Mouse (Mus musculus) right cerebral cortex, postnatal 36 days (tissue): ENCODE results near the gene Ptx3.
A peak's percentile ranks its signal among the peaks of the same experiment; 100 is the strongest.
"Not testable (repeated sequence)": the region's sequence is repeated elsewhere in the genome, so short reads cannot be mapped to it uniquely, and the experiment has no call there.

Experiments
- DNase-seq, 2 experiments: peaks; one replicate each; pipeline ENCODE4 v3.0.0; 2022; ENCODE audit warnings: low spot score in 2 of 2, mixed read lengths in 1 of 2

Ptx3 gene

DNA sequence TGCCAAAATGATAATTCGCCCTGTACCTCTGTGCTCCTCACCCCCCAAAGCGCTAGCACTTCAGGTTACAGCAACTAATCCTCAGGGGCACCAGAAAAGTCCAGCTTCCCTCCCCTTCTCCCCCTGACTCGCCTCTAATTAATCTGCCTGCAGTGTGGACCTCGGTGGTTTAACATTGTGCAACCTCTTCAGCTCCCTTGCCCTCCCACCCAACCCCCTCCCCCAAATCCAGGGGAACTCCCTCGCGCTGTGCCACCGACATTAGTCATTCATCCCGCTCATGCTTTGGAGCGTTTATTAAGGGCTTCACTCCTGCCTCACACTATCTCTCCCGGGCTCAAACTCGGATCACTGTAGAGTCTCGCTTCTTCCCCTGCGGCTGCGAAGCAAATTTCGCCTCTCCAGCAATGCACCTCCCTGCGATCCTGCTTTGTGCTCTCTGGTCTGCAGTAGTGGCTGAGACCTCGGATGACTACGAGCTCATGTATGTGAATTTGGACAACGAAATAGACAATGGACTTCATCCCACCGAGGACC is at the start of gene Ptx3:
TSS of gene Ptx3 (plus strand) at position 256 of the 537 bp plus-strand sequence.
- DNase-seq: no peak

DNA sequence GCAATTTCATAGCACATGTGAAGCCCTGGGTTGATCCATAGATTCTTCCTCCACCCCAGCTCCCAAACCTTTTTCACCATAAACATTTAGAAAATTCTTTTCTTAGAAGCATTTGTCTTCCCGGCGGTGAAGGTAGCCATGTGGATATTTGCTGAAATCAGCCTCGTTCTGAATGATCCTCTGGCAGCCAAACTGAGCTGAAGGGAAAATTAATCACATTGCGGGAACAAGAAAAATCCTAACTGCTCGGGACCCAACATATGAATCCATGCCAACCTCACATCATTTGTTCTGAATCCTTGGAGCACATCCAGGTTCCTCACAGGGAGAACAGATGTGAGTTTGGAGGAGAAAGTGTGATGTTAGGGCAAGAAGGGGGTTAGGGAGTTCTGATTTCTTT is 46.8 kb upstream of the Ptx3 start:
- no peak for DNase-seq

DNA sequence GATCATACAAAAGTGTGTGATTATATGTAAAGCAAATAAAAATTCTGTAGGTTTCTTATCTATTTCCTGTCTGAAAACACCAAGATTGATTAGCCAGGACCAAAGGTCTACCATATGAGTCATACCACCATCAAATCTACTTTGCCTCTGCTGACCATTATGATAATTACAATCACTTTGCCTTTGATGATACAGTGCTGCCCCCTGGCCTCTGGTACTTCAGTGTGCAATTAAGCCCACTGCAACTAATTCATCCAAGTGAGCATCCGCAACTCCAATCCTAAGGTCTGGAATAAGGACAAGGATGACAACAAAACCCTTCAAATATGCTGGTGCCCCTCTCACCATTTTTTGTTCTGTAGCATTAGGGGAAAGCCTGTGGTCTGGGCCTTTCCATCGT is 40.1 kb upstream of the Ptx3 start:
- no peak for DNase-seq

DNA sequence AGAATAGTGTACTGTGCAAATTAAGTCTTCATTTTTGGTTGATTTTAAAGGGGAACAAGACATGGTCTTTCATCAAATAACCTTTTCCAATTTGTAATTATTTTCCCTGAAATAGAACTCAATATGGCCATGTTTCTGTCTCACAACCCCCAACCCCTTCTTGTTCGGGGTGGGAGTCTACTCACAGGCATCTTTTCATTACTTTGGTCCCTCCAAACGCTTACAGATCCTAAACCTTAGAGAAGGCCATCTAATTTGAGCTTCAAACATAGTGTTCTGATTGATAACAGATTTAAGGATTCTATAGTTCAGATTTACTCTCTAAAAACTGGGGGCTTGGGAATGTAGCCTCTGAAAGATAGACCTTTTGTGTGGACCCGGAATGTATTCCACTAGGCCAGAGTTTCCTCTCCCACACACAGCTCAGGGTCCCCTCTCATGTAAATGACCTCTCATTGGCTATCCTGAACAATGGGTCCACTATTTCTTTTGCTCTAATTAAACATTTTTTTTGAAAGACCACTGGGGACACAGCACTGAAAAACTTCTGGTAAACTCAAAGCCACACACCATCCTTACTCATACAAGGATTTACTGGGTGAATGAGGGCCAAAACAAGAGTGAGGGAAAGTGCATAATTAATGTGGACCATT is 25.7 kb upstream of the Ptx3 start:
- no peak for DNase-seq

DNA sequence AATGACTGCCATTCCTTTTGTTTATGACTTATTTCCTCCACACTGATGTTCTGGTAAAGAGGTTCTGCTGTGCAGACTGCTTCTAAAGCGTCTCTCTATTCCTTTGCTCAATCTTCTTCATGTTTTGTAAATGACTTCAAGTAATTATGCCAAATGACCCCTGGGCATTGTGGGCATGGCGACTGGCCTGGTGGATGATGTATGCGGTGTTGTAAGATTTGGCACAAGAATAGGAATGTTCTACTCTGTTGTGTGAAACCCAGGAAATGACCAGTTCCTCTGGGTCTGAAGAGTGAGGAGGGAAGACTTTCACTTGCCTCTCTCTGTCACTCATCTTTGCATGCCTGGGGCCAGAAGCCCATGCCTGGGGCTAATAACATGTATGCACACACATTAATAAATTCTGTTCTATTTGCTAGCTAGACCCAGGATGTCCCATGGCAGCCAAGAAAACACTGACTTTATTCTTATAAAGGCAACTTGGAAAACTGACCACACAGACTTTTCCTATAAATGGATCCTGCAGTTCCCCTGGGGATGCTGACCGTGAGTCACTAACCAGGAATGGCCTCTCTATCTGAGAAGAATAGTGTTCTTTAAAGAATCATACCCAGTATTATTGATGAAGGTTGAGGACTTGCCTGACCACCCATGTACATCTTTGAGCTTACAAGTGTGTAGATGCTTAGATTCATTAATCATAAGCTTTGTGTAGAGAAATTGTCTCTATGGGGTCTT is 10.7 kb upstream of the Ptx3 start:
- DNase-seq: no peak

DNA sequence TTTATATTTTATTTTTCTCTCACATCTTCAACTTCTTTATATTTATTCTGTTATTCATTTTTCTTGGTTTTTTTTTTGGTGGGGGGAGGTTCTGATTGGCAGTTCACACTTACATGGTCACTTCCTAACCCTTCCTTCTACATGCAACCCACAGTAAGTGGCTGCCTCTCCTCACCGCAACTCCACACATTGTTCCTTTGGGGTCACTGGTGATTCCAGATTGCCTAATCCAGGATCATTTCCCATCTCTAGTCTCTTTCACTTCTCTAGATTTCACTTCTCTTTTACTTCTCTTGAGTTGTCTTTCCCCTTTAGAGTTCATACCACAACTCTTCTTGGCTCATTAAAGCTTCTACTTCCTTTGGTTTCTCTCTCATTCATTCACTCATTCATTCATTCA is 6.2 kb upstream of the Ptx3 start:
- no peak for DNase-seq

DNA sequence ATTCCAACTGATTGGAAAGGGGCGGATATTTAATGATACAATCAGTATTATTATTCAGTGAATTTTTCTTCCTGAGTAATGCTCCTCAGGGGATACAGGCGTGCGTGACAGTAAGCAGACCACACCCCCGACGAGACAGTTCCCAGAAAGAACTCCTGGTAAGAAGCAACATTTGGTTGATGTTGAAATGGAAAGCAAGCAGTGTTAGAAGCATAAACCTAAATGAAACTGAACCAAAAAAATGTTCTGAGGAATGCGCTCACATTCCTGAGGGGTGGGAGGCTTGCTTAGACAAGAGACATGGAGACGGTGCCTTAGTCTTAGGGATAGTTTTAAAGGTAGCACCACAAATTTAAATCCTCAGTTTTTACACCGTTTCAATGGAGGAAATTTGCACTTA is 4.0 kb upstream of the Ptx3 start:
- no peak for DNase-seq

DNA sequence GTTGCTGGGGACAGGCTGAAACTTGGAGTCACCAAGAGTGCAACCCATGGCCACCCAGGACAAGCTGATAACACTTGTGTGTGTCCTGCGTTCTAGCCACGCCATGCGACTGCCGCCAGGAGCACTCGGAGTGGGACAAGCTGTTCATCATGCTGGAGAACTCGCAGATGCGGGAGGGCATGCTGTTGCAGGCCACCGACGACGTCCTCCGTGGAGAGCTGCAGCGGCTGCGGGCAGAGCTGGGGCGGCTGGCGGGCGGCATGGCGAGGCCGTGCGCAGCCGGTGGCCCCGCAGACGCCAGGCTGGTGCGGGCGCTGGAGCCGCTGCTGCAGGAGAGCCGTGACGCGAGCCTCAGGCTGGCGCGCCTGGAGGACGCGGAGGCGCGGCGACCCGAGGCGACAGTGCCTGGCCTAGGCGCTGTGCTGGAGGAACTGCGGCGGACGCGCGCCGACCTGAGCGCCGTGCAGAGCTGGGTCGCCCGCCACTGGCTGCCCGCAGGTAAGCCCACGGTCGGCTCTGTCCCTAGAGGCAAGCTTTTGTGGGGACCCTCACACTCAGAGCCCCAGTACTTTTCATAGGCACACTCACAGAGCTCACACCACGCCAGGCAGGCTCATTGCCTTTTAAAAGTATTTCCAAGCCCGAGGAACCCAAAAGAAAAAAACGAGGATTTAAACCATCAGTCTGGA is 988 bp downstream of the Ptx3 start:
- peak; percentile 18 to 28 for DNase-seq

DNA sequence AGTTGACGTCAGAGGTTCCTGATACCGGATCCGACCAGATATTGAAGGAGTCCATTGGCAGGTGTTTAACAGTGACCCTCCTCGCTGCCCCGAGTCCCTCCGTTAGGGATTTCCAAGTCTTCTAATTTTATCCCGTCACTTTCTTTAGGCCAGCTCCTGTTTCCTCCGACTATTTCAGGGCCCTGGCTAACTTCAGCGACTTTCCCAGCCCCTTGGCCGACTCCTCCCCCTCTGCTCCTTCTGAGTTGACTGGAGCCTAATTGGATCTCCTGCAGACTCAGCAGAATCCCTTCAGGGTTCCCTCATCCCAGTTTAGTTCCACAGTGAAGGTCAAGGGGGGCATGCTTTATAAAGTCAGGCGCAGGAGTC is 1.5 kb downstream of the Ptx3 start:
- no peak for DNase-seq

DNA sequence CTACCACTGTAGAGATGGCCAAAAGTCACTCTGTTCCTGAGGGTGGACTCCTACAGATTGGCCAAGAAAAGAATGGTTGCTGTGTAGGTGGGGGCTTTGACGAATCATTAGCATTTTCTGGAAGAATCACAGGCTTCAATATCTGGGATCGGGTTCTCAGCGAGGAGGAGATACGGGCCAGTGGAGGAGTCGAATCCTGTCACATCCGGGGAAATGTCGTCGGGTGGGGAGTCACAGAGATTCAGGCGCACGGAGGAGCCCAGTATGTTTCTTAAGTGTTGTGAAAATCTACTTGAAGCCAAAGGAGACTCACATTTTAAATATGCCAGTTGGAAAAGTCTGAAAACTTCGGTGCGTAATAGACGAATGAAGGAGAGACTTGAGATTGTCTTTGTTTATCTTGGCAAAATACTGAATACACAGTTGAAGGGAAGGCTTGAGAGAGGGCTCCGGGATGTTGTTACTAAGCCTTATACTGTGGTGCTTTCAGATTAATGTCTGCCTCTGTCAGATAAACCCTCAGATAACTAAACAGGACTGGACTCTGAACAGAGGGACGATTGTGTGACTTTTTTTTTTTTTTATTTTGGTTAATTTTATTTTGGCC is 5.3 kb downstream of the Ptx3 start:
- DNase-seq: no peak

DNA sequence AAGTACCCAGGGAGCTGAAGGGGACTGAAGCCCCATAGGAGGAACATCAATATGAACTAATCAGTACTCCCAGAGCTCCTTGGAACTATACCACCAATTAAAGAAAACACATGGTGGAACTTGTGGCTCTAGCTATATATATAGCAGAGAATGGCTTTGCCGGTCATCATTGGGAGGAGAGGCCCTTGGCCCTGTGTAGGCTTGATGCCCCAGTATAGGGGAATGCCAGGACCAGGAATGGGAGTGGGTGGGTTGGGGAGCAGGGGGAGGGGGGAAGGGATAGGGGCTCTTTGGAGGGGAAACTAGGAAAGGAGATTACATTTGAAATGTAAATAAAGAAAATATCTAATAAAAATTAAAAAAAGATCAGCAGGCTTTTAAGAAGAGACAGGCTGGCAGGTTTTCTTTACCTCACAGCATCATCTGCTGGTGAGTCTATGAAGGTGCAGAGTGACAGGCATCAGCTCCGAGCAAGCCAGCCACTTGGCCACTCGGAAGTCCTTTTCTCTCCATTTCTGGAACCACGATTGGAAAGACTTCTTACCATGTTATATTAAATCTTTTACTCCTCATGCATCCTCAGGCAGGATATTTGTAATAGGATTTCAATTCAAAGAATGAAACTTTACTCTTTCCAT is 16.6 kb downstream of the Ptx3 start:
- DNase-seq: not testable (repeated sequence)

DNA sequence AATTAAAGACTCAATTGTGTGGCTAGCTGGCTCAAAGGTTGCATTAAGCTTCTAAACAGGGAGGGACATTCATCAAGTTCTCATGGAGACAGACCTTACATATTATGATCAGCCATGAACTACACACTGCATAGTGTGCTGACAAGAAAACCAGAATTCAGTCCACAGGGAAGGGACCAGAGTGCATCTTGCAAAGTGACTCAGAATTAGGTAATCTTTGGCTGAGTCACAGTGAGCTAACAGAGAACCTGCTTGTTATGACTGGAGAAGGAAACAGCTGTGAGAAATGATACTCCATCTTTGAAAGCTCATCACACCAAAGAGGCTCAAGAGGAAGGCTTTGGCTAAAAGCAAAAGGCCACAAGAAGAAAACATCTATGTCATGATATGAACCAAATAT is 20.8 kb downstream of the Ptx3 start:
- no peak for DNase-seq

DNA sequence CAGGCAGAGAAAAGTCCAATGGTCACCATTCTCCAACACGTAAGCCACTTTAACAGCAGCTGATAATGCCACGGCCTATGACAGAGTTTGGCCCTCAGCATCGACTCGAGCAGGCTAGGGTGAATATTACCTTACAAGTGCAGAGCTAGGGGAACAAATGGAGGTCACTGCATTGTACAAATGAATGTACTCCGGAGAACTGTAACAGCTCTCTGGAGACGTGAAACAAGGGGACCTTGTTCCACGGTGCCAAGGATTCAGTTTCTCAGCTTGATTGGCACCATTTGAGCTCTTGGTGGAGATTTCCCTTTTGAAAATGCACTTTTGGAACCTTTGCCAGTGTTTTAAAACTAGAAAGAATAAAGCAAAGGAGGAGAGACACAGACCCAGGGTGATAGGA is 32.1 kb downstream of the Ptx3 start:
- DNase-seq: no peak

DNA sequence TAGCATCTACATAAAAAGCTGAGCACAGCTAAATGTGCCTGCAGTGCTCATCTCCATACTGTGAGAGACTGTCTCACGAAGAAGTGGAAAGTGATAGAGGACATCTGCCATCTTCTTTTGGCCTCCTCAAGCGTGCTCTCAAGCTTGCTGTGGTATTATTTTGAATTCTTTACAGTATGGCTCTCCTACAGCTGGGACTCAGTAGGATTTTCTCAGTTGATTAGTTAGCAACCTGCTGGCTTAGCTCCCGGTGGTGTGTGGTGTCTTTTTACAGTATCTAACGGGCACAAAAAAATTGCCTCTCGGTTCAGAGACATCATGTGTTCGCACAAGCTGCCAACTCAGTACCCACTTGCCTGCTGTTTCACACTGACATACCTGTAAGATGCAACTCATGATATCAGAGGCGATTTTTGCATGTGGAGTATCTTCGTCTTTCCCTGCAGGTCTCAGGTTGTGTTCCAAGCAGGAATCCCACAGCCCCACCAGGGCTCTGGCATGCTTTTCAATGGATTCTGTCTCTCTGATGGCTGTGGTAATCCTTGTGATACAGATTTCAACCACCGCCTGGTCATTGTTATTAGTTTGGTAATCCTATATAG is 34.9 kb downstream of the Ptx3 start:
- DNase-seq: peak in 1 of 2 experiments; percentile 19

DNA sequence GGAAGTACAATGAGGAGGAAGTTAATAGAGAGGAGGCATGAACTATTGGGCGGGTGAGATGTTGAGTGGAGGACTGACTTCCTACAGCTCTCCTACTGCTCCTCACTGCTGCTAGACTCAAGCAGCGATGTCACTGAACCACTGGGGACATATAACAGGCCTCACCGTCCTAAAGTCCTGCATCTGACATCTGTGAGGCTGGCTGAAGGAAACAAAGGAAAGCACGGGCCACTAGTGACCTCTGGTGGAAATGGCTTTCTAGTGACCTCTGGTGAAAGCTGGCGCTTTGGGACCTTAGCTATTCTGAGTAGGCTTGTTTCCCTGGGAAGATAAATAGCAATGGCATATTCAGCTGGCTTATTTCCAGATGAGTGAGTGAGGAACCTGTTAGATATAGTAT is 42.6 kb downstream of the Ptx3 start:
- DNase-seq: no peak

DNA sequence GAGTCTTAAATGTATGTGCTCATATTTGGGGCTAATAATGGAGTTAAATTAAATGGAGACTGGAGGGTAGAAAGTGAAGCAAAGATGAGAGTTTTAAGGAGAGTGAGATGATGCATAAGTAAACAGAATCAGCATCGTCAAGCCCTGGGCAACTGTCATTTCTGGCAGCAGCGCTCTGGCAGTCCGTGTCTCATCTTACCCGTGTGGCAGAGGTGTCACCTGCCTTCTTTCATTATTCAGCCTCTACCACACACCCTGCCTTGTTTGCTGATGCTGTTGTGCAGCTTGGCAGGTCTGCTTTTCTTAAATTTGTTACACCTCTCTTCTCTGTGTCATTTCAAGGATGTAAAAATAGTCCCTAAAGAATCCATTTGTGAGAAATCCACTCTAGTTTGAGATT is 43.6 kb downstream of the Ptx3 start:
- DNase-seq: no peak
